Mouse (Mus musculus): ENCODE results near the gene Acsl1.
"Not testable (repeated sequence)": the region's sequence is repeated elsewhere in the genome, so short reads cannot be mapped to it uniquely, and the experiment has no call there.

The Acsl1 gene

GRCm38 (mm10) chr8:46566914-46567529 lies 96.2 kb downstream of the Acsl1 start:
- DNase-seq, result no peak

- no peak for DNase-seq
These were observed 97.1 kb downstream of the Acsl1 start for GRCm38 (mm10) chr8:46567946-46568345.

- no peak for DNase-seq
These were observed 98.1 kb downstream of the Acsl1 start for GRCm38 (mm10) chr8:46568942-46569341.

- DNase-seq, result no peak
These were observed 99.0 kb downstream of the Acsl1 start for GRCm38 (mm10) chr8:46569659-46570441.

- DNase-seq, result no peak
These were observed 99.8 kb downstream of the Acsl1 start for GRCm38 (mm10) chr8:46570673-46571072.

GRCm38 (mm10) chr8:46573446-46573845 lies 102.6 kb downstream of the Acsl1 start:
- DNase-seq, result no peak

- no peak for DNase-seq
These were observed 103.1 kb downstream of the Acsl1 start for GRCm38 (mm10) chr8:46573964-46574363.

- no peak for DNase-seq
These were observed 108.0 kb downstream of the Acsl1 start for GRCm38 (mm10) chr8:46578794-46579193.

- DNase-seq, result not testable (repeated sequence)
These were observed 113.5 kb downstream of the Acsl1 start for GRCm38 (mm10) chr8:46584328-46584727.

GRCm38 (mm10) chr8:46585576-46585975 lies 114.7 kb downstream of the Acsl1 start:
- DNase-seq, result no peak

Data from cerebellum, postnatal 10 days (tissue).